Mouse (Mus musculus) hindbrain, embryonic 13.5 days (tissue): Measurements from ENCODE around the gene Chrdl2. TPM values are rescaled to one million over a fixed set of nuclear protein-coding genes. Genes with fewer than 3 reads are reported as not detected.

Experiments
- ATAC-seq: fragments of 200-750 bp; cut with Nextera tagmentation; 2 replicates; pipeline ENCODE4 v1.8.0; 2017; ENCODE audit warnings: moderate TSS enrichment; ENCODE audit not compliant: low FRiP score
- H3K27ac ChIP-seq: fragments of 300-500 bp; sonication (generic); 2 replicates; pipeline ENCODE4 v1.5.1; 2015; ENCODE audit warnings: inconsistent platforms, mild to moderate bottlenecking, moderate library complexity
- H3K27me3 ChIP-seq: fragments of 300-500 bp; sonication (generic); 2 replicates; pipeline ENCODE4 v1.6.1; 2015; ENCODE audit warnings: mild to moderate bottlenecking, inconsistent platforms
- H3K36me3 ChIP-seq: fragments of 300-500 bp; sonication (generic); 2 replicates; pipeline ENCODE4 v1.6.1; 2015; ENCODE audit warnings: mild to moderate bottlenecking, inconsistent platforms
- H3K4me1 ChIP-seq: fragments of 300-500 bp; sonication (generic); replicated peaks from 2 replicates; pipeline ENCODE4 v1.6.1; 2015; ENCODE audit warnings: inconsistent platforms
- H3K4me2 ChIP-seq: fragments of 300-500 bp; sonication (generic); 2 replicates; pipeline ENCODE4 v1.6.1; 2015; ENCODE audit warnings: inconsistent platforms, mild to moderate bottlenecking, moderate library complexity
- H3K4me3 ChIP-seq: fragments of 300-500 bp; sonication (generic); 2 replicates; pipeline ENCODE4 v1.5.1; 2015; ENCODE audit warnings: mild to moderate bottlenecking, inconsistent platforms
- H3K9ac ChIP-seq: fragments of 300-500 bp; sonication (generic); 2 replicates; pipeline ENCODE4 v1.6.1; 2015; ENCODE audit warnings: mild to moderate bottlenecking, inconsistent platforms
- H3K9me3 ChIP-seq: fragments of 300-500 bp; sonication (generic); 2 replicates; pipeline ENCODE4 v1.6.1; 2016; ENCODE audit warnings: inconsistent platforms
- WGBS: fragments of 180-500 bp; shearing (Covaris S2); methylation state at CpG from one replicate; pipeline ENCODE4 v1.1.7; 2015; 5-methylcytosine and 5-hydroxymethylcytosine counted together
- polyA plus RNA-seq: library from polyadenylated mRNA; unstranded; fragments of >200 nt; fragmentation: Nextera tagmentation; extraction: Ambion mirVana; gene quantifications from 2 replicates; pipeline ENCODE4 v1.2.1, GENCODE M21; 2015

Gene Chrdl2
- polyA plus RNA-seq, 1 experiment from 2014 or later: 0.42 TPM

- Histone ChIP-seq H3K27me3 (no peaks in the 10 kb centered on the region; the same call in 1 of the 2 replicates), H3K9ac (no peak overlapping the region), H3K36me3 (no peaks in the 10 kb centered on the region), H3K4me2 (no peak overlapping the region), H3K4me1 (no peaks in the 10 kb centered on the region), H3K4me3 (no peak overlapping the region), H3K9me3 (no peaks in the 10 kb centered on the region), H3K27ac (no peak overlapping the region)
- no peak for ATAC-seq
- WGBS: 88% methylated on average over 7 of the region's 8 CpGs
Measured at GRCm38 (mm10) chr7:99990990-99991707, 14.8 kb upstream of the Chrdl2 start.

- H3K9ac ChIP-seq: no peak overlapping the region
- H3K36me3 ChIP-seq: no peaks in the 10 kb centered on the region
- no peak overlapping the region for H3K27ac ChIP-seq
- no peaks in the 10 kb centered on the region for H3K27me3 ChIP-seq
- no peak overlapping the region for H3K4me3 ChIP-seq
- ATAC-seq: no peak
- no peak overlapping the region for H3K4me2 ChIP-seq
- no peaks in the 10 kb centered on the region for H3K9me3 ChIP-seq
- no peaks in the 10 kb centered on the region for H3K4me1 ChIP-seq
- 90% methylated on average over 7 of the region's 7 CpGs for WGBS
Measured at GRCm38 (mm10) chr7:99993159-99993558, 12.8 kb upstream of the Chrdl2 start.

GRCm38 (mm10) chr7:99995186-99995585, 10.8 kb upstream of the Chrdl2 start:
- no peaks in the 10 kb centered on the region for H3K36me3 ChIP-seq
- WGBS: 67% methylated on average over 7 of the region's 7 CpGs
- ATAC-seq: no peak
- H3K9me3 ChIP-seq: no peaks in the 10 kb centered on the region
- no peaks in the 10 kb centered on the region for H3K4me1 ChIP-seq
- H3K27ac ChIP-seq: no peak overlapping the region
- no peaks in the 10 kb centered on the region for H3K27me3 ChIP-seq
- H3K4me2 ChIP-seq: no peak overlapping the region
- H3K4me3 ChIP-seq: no peak overlapping the region
- no peak overlapping the region for H3K9ac ChIP-seq

GRCm38 (mm10) chr7:99998668-99999067, 7.3 kb upstream of the Chrdl2 start:
- Histone ChIP-seq H3K27ac (no peak overlapping the region), H3K4me1 (no peaks in the 10 kb centered on the region), H3K36me3 (no peaks in the 10 kb centered on the region), H3K4me3 (no peak overlapping the region), H3K9me3 (no peaks in the 10 kb centered on the region), H3K27me3 (0 out of 2 replicates have a peak, but pooled peaks cover 7% of the 10 kb centered on the region), H3K9ac (no peak overlapping the region), H3K4me2 (no peak overlapping the region)
- no peak for ATAC-seq
- WGBS: 93% methylated on average over 3 of the region's 3 CpGs

GRCm38 (mm10) chr7:100003781-100004180, 2.2 kb upstream of the Chrdl2 start:
- Histone ChIP-seq H3K4me3 (no peak overlapping the region), H3K36me3 (no peaks in the 10 kb centered on the region), H3K4me1 (peaks cover 17% of the 10 kb centered on the region), H3K9ac (no peak overlapping the region), H3K4me2 (no peak overlapping the region), H3K27ac (no peak overlapping the region), H3K9me3 (no peaks in the 10 kb centered on the region), H3K27me3 (peaks cover 58% of the 10 kb centered on the region)
- no peak for ATAC-seq
- 61% methylated on average over 9 of the region's 9 CpGs for WGBS

- peaks cover 71% of the 10 kb centered on the region for H3K27me3 ChIP-seq
Measured at GRCm38 (mm10) chr7:100006411-100006810, 439 bp downstream of the Chrdl2 start.

GRCm38 (mm10) chr7:100008765-100009164, 2.8 kb downstream of the Chrdl2 start:
- Histone ChIP-seq H3K9me3 (no peaks in the 10 kb centered on the region), H3K9ac (no peak overlapping the region), H3K4me2 (no peak overlapping the region), H3K27me3 (peaks cover 63% of the 10 kb centered on the region), H3K4me3 (no peak overlapping the region), H3K27ac (no peak overlapping the region), H3K4me1 (peaks cover 26% of the 10 kb centered on the region), H3K36me3 (no peaks in the 10 kb centered on the region)
- no peak for ATAC-seq
- 90% methylated on average over 4 of the region's 4 CpGs for WGBS

More at GRCm38 (mm10) chr7:100006411-100006810, 439 bp downstream of the Chrdl2 start:
- ATAC-seq: no peak
- H3K4me1 ChIP-seq: peaks cover 17% of the 10 kb centered on the region
- no peaks in the 10 kb centered on the region for H3K9me3 ChIP-seq
- 6% methylated on average over 11 of the region's 11 CpGs for WGBS
- H3K27ac ChIP-seq: no peak overlapping the region
- H3K36me3 ChIP-seq: no peaks in the 10 kb centered on the region
- H3K4me2 ChIP-seq: peak overlapping the region; percentile 92
- peak overlapping the region; percentile 49 for H3K4me3 ChIP-seq
- H3K9ac ChIP-seq: no peak overlapping the region

GRCm38 (mm10) chr7:100009640-100010039, 3.7 kb downstream of the Chrdl2 start:
- Histone ChIP-seq H3K9me3 (no peaks in the 10 kb centered on the region), H3K9ac (no peak overlapping the region), H3K36me3 (no peaks in the 10 kb centered on the region), H3K4me3 (no peak overlapping the region), H3K27ac (no peak overlapping the region), H3K4me1 (peaks cover 26% of the 10 kb centered on the region), H3K27me3 (peaks cover 54% of the 10 kb centered on the region), H3K4me2 (no peak overlapping the region)
- WGBS: 13% methylated on average over 11 of the region's 11 CpGs
- no peak for ATAC-seq

GRCm38 (mm10) chr7:100010711-100011110, 4.7 kb downstream of the Chrdl2 start:
- H3K36me3 ChIP-seq: no peaks in the 10 kb centered on the region
- 55% methylated on average over 5 of the region's 5 CpGs for WGBS
- no peak overlapping the region for H3K9ac ChIP-seq
- no peaks in the 10 kb centered on the region for H3K9me3 ChIP-seq
- no peak for ATAC-seq
- H3K27me3 ChIP-seq: peaks cover 43% of the 10 kb centered on the region
- no peak overlapping the region for H3K4me3 ChIP-seq
- no peak overlapping the region for H3K4me2 ChIP-seq
- H3K4me1 ChIP-seq: peaks cover 23% of the 10 kb centered on the region
- H3K27ac ChIP-seq: no peak overlapping the region

GRCm38 (mm10) chr7:100012085-100012484, 6.1 kb downstream of the Chrdl2 start:
- no peaks in the 10 kb centered on the region for H3K9me3 ChIP-seq
- H3K4me1 ChIP-seq: peaks cover 13% of the 10 kb centered on the region
- H3K9ac ChIP-seq: no peak overlapping the region
- peaks cover 30% of the 10 kb centered on the region for H3K27me3 ChIP-seq
- no peak for ATAC-seq
- 43% methylated on average over 8 of the region's 8 CpGs for WGBS
- H3K4me3 ChIP-seq: no peak overlapping the region
- no peak overlapping the region for H3K4me2 ChIP-seq
- H3K27ac ChIP-seq: peak overlapping the region; percentile 61
- no peaks in the 10 kb centered on the region for H3K36me3 ChIP-seq

- peaks cover 13% of the 10 kb centered on the region for H3K4me1 ChIP-seq
- peaks cover 25% of the 10 kb centered on the region for H3K27me3 ChIP-seq
- no peak for ATAC-seq
- H3K36me3 ChIP-seq: no peaks in the 10 kb centered on the region
- no peaks in the 10 kb centered on the region for H3K9me3 ChIP-seq
- H3K9ac ChIP-seq: no peak overlapping the region
- no peak overlapping the region for H3K4me2 ChIP-seq
- no peak overlapping the region for H3K4me3 ChIP-seq
- WGBS: 25% methylated on average over 6 of the region's 6 CpGs
- H3K27ac ChIP-seq: peak overlapping the region; percentile 61
Measured at GRCm38 (mm10) chr7:100012515-100012914, 6.5 kb downstream of the Chrdl2 start.

GRCm38 (mm10) chr7:100014123-100014600, 8.2 kb downstream of the Chrdl2 start:
- Histone ChIP-seq H3K4me2 (no peak overlapping the region), H3K9me3 (no peaks in the 10 kb centered on the region), H3K36me3 (no peaks in the 10 kb centered on the region), H3K9ac (no peak overlapping the region), H3K27ac (no peak overlapping the region), H3K27me3 (peaks cover 9% of the 10 kb centered on the region), H3K4me3 (no peak overlapping the region), H3K4me1 (peaks cover 13% of the 10 kb centered on the region)
- 61% methylated on average over 8 of the region's 8 CpGs for WGBS
- no peak for ATAC-seq

- Histone ChIP-seq H3K36me3 (no peaks in the 10 kb centered on the region), H3K27me3 (no peaks in the 10 kb centered on the region), H3K27ac (no peak overlapping the region), H3K9ac (no peak overlapping the region), H3K4me1 (peaks cover 11% of the 10 kb centered on the region), H3K4me3 (no peak overlapping the region), H3K9me3 (no peaks in the 10 kb centered on the region), H3K4me2 (no peak overlapping the region)
- 94% methylated on average over 8 of the region's 8 CpGs for WGBS
- ATAC-seq: no peak
Measured at GRCm38 (mm10) chr7:100017056-100017455, 11.1 kb downstream of the Chrdl2 start.
